Mouse (Mus musculus) cerebellum, adult 2 months (tissue): Measurements from ENCODE around the gene Utp20.

Experiments
- CTCF ChIP-seq: fragments of 200-500 bp; IDR thresholded peaks from 2 replicates; pipeline ENCODE4 v1.5.1; 2011; ENCODE audit warnings: low read depth, mild to moderate bottlenecking, control low read depth, low read length, moderate library complexity, borderline replicate concordance; ENCODE audit not compliant: insufficient read depth
- POLR2A ChIP-seq: fragments of 200-500 bp; IDR thresholded peaks from 2 replicates; pipeline ENCODE4 v1.6.1; 2011; ENCODE audit warnings: low read length, control low read depth, borderline replicate concordance; ENCODE audit not compliant: insufficient read depth

- TF ChIP-seq CTCF (no peak), POLR2A (no peak)
These were observed 29.2 kb downstream of the Utp20 start for GRCm38 (mm10) chr10:88797452-88797851.
